Mouse (Mus musculus) liver, embryonic 12.5 days (tissue): ENCODE results near the gene Epor. TPM values are rescaled to one million over a fixed set of nuclear protein-coding genes. Genes with fewer than 3 reads are reported as not detected.

ENCODE experiments used
- ATAC-seq: fragments of 200-750 bp; cut with Nextera tagmentation; 2 replicates; pipeline ENCODE4 v1.8.0; 2017; ENCODE audit warnings: moderate number of reproducible peaks, mild to moderate bottlenecking, moderate library complexity
- H3K27ac ChIP-seq: fragments of 300-500 bp; sonication (generic); 2 replicates; pipeline ENCODE4 v1.5.1; 2016; ENCODE audit warnings: mild to moderate bottlenecking
- H3K27me3 ChIP-seq: fragments of 300-500 bp; sonication (generic); replicated peaks from 2 replicates; pipeline ENCODE4 v1.6.1; 2016; ENCODE audit warnings: mild to moderate bottlenecking, moderate library complexity
- H3K36me3 ChIP-seq: fragments of 300-500 bp; sonication (generic); 2 replicates; pipeline ENCODE4 v1.6.1; 2016; ENCODE audit warnings: mild to moderate bottlenecking, moderate library complexity
- H3K4me1 ChIP-seq: fragments of 300-500 bp; sonication (generic); 2 replicates; pipeline ENCODE4 v1.6.1; 2016
- H3K4me2 ChIP-seq: fragments of 300-500 bp; sonication (generic); 2 replicates; pipeline ENCODE4 v1.6.1; 2016; ENCODE audit warnings: mild to moderate bottlenecking, moderate library complexity
- H3K4me3 ChIP-seq: fragments of 300-500 bp; sonication (generic); 2 replicates; pipeline ENCODE4 v1.5.1; 2016; ENCODE audit warnings: mild to moderate bottlenecking, moderate library complexity
- H3K9ac ChIP-seq: fragments of 300-500 bp; sonication (generic); 2 replicates; pipeline ENCODE4 v1.6.1; 2016; ENCODE audit warnings: mild to moderate bottlenecking, moderate library complexity
- H3K9me3 ChIP-seq: fragments of 300-500 bp; sonication (generic); replicated peaks from 2 replicates; pipeline ENCODE4 v1.6.1; 2016; ENCODE audit warnings: mild to moderate bottlenecking, moderate library complexity
- WGBS: fragments of 180-500 bp; shearing (Covaris S2); methylation state at CpG from one replicate; pipeline ENCODE4 v1.1.7; 2016; ENCODE audit not compliant: insufficient replicate concordance; 5-methylcytosine and 5-hydroxymethylcytosine counted together
- polyA plus RNA-seq: library from polyadenylated mRNA; unstranded; fragments of >200 nt; fragmentation: Nextera tagmentation; extraction: Ambion mirVana; gene quantifications from 2 replicates; pipeline ENCODE4 v1.2.1, GENCODE M21; 2016

The Epor gene
- polyA plus RNA-seq, 1 experiment from 2014 or later, result 158 TPM

- Histone ChIP-seq H3K27ac (no peak overlapping the region), H3K4me3 (peak overlapping the region; percentile 42), H3K9me3 (no peaks in the 10 kb centered on the region), H3K27me3 (peaks cover 100% of the 10 kb centered on the region), H3K4me2 (peak overlapping the region; percentile 54), H3K36me3 (no peaks in the 10 kb centered on the region), H3K9ac (no peak overlapping the region), H3K4me1 (peaks cover 18% of the 10 kb centered on the region)
- WGBS, result 3% methylated on average over 32 of the region's 32 CpGs
- ATAC-seq, result no peak
Observed at GRCm38 (mm10) chr9:21988421-21989101, 25.3 kb upstream of the Epor start.

GRCm38 (mm10) chr9:21987592-21988342, 24.5 kb upstream of the Epor start:
- Histone ChIP-seq H3K9ac (no peak overlapping the region), H3K4me3 (no peak overlapping the region), H3K27ac (no peak overlapping the region), H3K27me3 (peaks cover 100% of the 10 kb centered on the region), H3K36me3 (no peaks in the 10 kb centered on the region), H3K4me2 (no peak overlapping the region), H3K9me3 (no peaks in the 10 kb centered on the region), H3K4me1 (peaks cover 18% of the 10 kb centered on the region)
- ATAC-seq, result no peak
- 9% methylated on average over 36 of the region's 36 CpGs for WGBS

GRCm38 (mm10) chr9:21983911-21984310, 20.6 kb upstream of the Epor start:
- WGBS, result 21% methylated on average over 3 of the region's 3 CpGs
- no peak for ATAC-seq
- Histone ChIP-seq H3K36me3 (no peaks in the 10 kb centered on the region), H3K9ac (no peak overlapping the region), H3K4me2 (no peak overlapping the region), H3K27ac (no peak overlapping the region), H3K4me1 (peaks cover 8% of the 10 kb centered on the region), H3K4me3 (no peak overlapping the region), H3K27me3 (peaks cover 100% of the 10 kb centered on the region), H3K9me3 (no peaks in the 10 kb centered on the region)

GRCm38 (mm10) chr9:21978398-21979128, 15.3 kb upstream of the Epor start:
- H3K36me3 ChIP-seq, result no peaks in the 10 kb centered on the region
- no peak overlapping the region for H3K9ac ChIP-seq
- peaks cover 75% of the 10 kb centered on the region for H3K27me3 ChIP-seq
- WGBS, result 82% methylated on average over 4 of the region's 4 CpGs
- no peaks in the 10 kb centered on the region for H3K9me3 ChIP-seq
- H3K4me2 ChIP-seq, result no peak overlapping the region
- H3K27ac ChIP-seq, result no peak overlapping the region
- ATAC-seq, result no peak
- no peaks in the 10 kb centered on the region for H3K4me1 ChIP-seq
- no peak overlapping the region for H3K4me3 ChIP-seq

- no peak overlapping the region for H3K4me2 ChIP-seq
- WGBS, result 13% methylated on average over 2 of the region's 2 CpGs
- ATAC-seq, result no peak
- H3K9ac ChIP-seq, result no peak overlapping the region
- no peaks in the 10 kb centered on the region for H3K4me1 ChIP-seq
- no peak overlapping the region for H3K27ac ChIP-seq
- H3K9me3 ChIP-seq, result no peaks in the 10 kb centered on the region
- no peak overlapping the region for H3K4me3 ChIP-seq
- H3K36me3 ChIP-seq, result no peaks in the 10 kb centered on the region
- H3K27me3 ChIP-seq, result peaks cover 71% of the 10 kb centered on the region
Observed at GRCm38 (mm10) chr9:21977972-21978371, 14.7 kb upstream of the Epor start.

GRCm38 (mm10) chr9:21977331-21977730, 14.0 kb upstream of the Epor start:
- H3K4me3 ChIP-seq, result no peak overlapping the region
- no peaks in the 10 kb centered on the region for H3K36me3 ChIP-seq
- no peaks in the 10 kb centered on the region for H3K4me1 ChIP-seq
- H3K27ac ChIP-seq, result no peak overlapping the region
- H3K9ac ChIP-seq, result no peak overlapping the region
- no peak for ATAC-seq
- peaks cover 64% of the 10 kb centered on the region for H3K27me3 ChIP-seq
- no peaks in the 10 kb centered on the region for H3K9me3 ChIP-seq
- H3K4me2 ChIP-seq, result no peak overlapping the region
- WGBS, result 79% methylated on average over 5 of the region's 5 CpGs

- no peaks in the 10 kb centered on the region for H3K4me1 ChIP-seq
- no peak overlapping the region for H3K4me2 ChIP-seq
- H3K9me3 ChIP-seq, result no peaks in the 10 kb centered on the region
- 81% methylated on average over 10 of the region's 10 CpGs for WGBS
- H3K9ac ChIP-seq, result no peak overlapping the region
- no peak overlapping the region for H3K27ac ChIP-seq
- H3K36me3 ChIP-seq, result no peaks in the 10 kb centered on the region
- H3K27me3 ChIP-seq, result peaks cover 61% of the 10 kb centered on the region
- H3K4me3 ChIP-seq, result no peak overlapping the region
- ATAC-seq, result no peak
Observed at GRCm38 (mm10) chr9:21976626-21977175, 13.4 kb upstream of the Epor start.

- Histone ChIP-seq H3K4me3 (no peak overlapping the region), H3K36me3 (no peaks in the 10 kb centered on the region), H3K9me3 (no peaks in the 10 kb centered on the region), H3K9ac (no peak overlapping the region), H3K27ac (no peak overlapping the region), H3K4me2 (no peak overlapping the region), H3K27me3 (peaks cover 24% of the 10 kb centered on the region), H3K4me1 (peaks cover 10% of the 10 kb centered on the region)
- ATAC-seq, result no peak
- WGBS, result 74% methylated on average over 4 of the region's 4 CpGs
Observed at GRCm38 (mm10) chr9:21969304-21969703, 6.0 kb upstream of the Epor start.

- ATAC-seq, result no peak
- no peak overlapping the region for H3K4me2 ChIP-seq
- H3K4me3 ChIP-seq, result no peak overlapping the region
- H3K4me1 ChIP-seq, result peaks cover 14% of the 10 kb centered on the region
- 53% methylated on average over 6 of the region's 6 CpGs for WGBS
- no peak overlapping the region for H3K27ac ChIP-seq
- H3K27me3 ChIP-seq, result peaks cover 22% of the 10 kb centered on the region
- H3K36me3 ChIP-seq, result no peaks in the 10 kb centered on the region
- no peak overlapping the region for H3K9ac ChIP-seq
- no peaks in the 10 kb centered on the region for H3K9me3 ChIP-seq
Observed at GRCm38 (mm10) chr9:21968883-21969282, 5.6 kb upstream of the Epor start.

- peak overlapping the region; percentile 97 for H3K27ac ChIP-seq
Observed at GRCm38 (mm10) chr9:21962416-21963059, 768 bp downstream of the Epor start.

GRCm38 (mm10) chr9:21962010-21962409, 1.3 kb downstream of the Epor start:
- peak; percentile 9 for ATAC-seq
- peak overlapping the region; percentile 97 for H3K27ac ChIP-seq
- peaks cover 59% of the 10 kb centered on the region for H3K4me1 ChIP-seq
- under 1% methylated on average over 15 of the region's 15 CpGs for WGBS
- peaks cover 9% of the 10 kb centered on the region; the same call in 1 of the 2 replicates for H3K27me3 ChIP-seq
- H3K9me3 ChIP-seq, result no peaks in the 10 kb centered on the region
- peak overlapping the region; percentile 98 for H3K4me3 ChIP-seq
- peak overlapping the region; percentile 93 for H3K9ac ChIP-seq
- H3K4me2 ChIP-seq, result peak overlapping the region; percentile 79
- peaks cover 51% of the 10 kb centered on the region for H3K36me3 ChIP-seq

More at GRCm38 (mm10) chr9:21962416-21963059, 768 bp downstream of the Epor start:
- Histone ChIP-seq H3K36me3 (peaks cover 46% of the 10 kb centered on the region), H3K9me3 (no peaks in the 10 kb centered on the region), H3K9ac (peak overlapping the region; percentile 93), H3K4me1 (peaks cover 54% of the 10 kb centered on the region), H3K4me2 (peak overlapping the region; percentile 79), H3K4me3 (peak overlapping the region; percentile 98), H3K27me3 (peaks cover 9% of the 10 kb centered on the region; the same call in 1 of the 2 replicates)
- 0% methylated on average over 34 of the region's 34 CpGs for WGBS
- peak; percentile 92 for ATAC-seq
